Mouse (Mus musculus) left cerebral cortex, adult 18-20 months (tissue): ENCODE results near the gene Pyroxd2. TPM values are rescaled to one million over a fixed set of nuclear protein-coding genes. Genes with fewer than 3 reads are reported as not detected.
A peak's percentile ranks its signal among the peaks of the same experiment; 100 is the strongest.
"Not testable (repeated sequence)": the region's sequence is repeated elsewhere in the genome, so short reads cannot be mapped to it uniquely, and the experiment has no call there.

Experiments used
- DNase-seq, 2 experiments: peaks; one replicate each; pipeline ENCODE4 v3.0.0; 2021 to 2022; ENCODE audit warnings: low spot score in 2 of 2, mixed read lengths in 1 of 2
- long read RNA-seq, 2 experiments: library from polyadenylated mRNA; stranded (forward); transcript quantifications; one replicate each; pipeline ENCODE4 v2.0.0; 2021
- total RNA-seq, 2 experiments: library from RNA; stranded (reverse); gene quantifications; 2 replicates each; pipeline ENCODE4 v1.2.3; 2021

The Pyroxd2 gene
- total RNA-seq: 1 to 10 TPM; 2.9 to 3.0 TPM
- long read RNA-seq, experiment 1, partial matches to known transcripts: 3 of 6 reads
- long read RNA-seq, experiment 1, other reads (novel, unspliced or antisense): 0 of 6 reads
- long read RNA-seq, experiment 2, partial matches to known transcripts: 1 of 2 reads
- long read RNA-seq, experiment 2, other reads (novel, unspliced or antisense): 1 of 2 reads

DNA sequence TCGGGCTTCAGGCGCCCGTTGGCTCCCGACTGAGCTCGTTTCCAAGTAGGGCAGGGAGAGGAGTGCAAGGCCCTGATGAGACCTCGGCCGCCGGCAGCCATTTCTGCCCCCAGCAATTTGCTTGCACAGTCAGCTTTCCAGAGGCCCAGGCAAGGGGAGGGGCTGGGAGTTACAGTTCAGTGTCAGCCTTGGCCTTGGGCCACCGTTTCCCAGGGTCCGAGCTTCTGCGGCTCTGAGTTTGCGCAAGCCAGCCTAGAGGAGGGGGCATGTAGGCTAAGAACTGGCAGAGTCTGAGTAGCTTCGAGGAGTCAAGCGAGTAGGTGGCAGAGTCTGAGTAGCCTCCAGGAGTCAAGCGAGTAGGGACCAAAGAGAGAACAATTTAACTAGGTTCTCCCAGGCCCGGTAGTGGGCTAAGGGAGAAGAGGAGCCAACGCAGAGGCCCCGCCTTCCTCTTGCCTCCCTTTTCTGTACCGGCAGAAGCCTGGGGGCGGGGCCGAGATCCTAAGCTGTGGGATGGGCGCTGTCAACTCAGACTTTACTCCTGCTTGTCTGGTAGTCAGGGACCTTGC, at the start of gene Pyroxd2:
Gene Pyroxd2 (minus strand): TSS at position 413 of the 569 bp plus-strand sequence.
- DNase-seq: peak; percentile 41 to 54

DNA sequence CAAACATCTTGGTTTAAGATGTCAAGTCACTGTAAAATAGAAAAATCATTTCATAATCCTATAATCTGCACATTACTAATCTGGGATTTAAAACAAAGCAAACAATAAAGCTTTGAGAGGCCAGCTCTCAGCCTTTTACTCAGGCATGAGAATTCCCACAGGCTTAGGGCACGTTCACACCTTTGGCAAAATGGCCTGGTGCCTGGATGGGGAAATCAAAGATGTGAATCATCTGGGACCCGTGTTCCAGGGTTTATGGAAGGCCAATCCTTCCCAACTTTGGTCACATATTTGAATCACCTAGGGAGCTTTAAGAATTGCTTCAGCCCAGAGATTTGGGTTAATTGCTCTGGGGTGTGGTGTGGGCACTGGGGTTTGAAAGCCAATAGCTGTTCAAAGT, 45.3 kb upstream of the Pyroxd2 start:
- DNase-seq: no peak

DNA sequence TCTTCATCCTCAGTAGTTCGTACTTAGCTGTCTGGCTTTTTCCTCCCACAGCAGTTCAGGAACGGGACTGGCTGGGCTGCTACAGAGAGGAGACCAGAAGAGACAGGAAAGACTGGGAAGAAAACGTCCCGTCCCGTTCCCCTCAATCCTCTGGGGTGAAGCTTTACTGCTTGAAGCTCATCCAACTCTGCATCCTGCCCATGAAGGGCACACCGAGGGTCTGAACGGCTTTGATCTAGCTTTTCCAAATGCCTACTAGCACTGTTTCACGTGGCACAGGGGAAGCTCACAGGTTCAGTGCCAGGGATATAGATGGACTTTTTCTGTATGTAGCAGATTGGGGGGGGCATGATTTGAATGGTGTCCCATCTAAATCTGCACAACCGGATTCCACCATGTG, 43.2 kb upstream of the Pyroxd2 start:
- DNase-seq: no peak

DNA sequence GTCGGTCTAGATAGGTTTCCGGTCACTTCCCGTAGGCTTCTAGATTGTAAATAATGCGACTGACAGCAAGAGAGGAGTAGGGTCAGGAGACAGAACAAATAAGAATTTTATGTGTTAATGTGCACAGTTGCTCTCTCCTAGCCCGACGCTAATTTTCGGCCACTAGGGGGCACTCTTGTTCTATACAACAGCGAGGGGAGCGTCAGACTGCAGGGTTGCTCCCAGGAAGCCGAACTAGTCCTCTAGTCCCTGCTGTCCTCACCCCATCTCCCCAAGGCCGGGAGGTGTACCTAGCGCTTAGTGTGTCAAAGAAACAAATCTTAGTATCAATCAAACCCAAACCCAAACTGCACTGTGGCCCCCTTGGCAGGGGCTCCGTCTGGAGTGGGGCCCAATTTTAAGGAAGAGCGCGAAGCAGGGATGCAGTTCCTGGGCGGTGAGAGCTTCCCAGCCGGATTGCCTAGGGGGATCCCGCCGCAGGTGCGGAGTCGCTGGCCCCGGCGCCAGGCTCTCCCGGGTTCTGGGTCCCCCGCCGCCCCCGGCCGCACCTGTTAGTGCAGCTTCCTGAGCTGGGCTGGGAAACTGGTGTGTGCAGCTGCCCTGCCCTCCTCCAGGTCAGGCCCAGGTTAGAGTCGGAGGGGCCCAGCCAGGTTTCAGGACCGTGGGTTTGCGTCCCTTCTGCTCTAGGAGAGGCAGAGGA, 42.5 kb upstream of the Pyroxd2 start:
- DNase-seq: peak; percentile 90 to 96

DNA sequence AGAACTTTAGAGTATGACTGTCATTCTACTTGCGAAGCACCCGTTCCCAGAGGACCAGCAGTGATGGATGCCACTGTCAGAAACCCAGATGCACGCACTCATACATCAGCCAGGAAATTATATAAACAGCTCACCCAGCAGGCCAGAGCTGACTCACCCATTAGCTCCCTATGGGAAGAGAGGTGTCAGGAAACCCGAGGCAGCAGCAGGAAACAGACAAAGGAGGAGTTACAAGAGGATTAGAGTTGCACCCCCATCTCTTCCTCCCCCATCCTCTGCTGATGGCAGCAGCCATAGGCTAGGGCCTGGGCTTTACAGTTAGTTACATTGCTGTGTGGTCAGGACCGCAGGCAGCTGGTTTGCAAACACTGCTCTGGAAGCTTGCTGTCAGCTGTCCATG, 35.7 kb upstream of the Pyroxd2 start:
- DNase-seq: peak in 1 of 2 experiments; percentile 29

DNA sequence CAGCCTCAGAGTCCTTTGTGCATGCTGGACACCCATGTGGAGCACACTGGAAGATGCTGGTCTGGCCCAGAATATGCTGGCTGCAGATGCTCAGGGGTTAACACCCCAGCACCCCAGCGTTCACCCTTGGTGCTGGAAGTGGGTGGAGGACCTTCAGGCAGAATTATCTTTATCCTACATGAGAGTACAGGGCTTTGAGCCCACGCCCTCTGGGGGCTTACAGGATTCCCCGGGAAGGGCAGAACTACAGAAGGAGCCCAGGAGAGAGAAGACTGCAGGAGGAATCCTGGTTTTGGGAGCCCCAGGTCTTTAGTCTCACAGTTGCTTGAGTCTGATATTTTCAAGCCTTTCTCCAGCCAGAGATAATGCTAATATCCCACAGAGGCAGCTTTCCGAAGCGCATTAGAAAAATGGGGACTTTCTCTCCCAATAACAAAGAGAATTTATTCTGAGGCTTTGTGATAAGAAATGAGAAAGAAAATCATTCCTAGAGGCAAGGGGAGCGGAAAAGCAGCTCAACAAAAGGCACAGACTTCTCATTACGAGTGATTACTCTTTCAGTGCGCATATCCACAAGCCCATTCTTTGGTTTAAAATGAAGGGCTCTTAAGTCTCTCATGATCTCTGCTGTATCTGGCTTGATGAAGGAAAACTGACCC, 33.1 kb upstream of the Pyroxd2 start:
- DNase-seq: no peak

DNA sequence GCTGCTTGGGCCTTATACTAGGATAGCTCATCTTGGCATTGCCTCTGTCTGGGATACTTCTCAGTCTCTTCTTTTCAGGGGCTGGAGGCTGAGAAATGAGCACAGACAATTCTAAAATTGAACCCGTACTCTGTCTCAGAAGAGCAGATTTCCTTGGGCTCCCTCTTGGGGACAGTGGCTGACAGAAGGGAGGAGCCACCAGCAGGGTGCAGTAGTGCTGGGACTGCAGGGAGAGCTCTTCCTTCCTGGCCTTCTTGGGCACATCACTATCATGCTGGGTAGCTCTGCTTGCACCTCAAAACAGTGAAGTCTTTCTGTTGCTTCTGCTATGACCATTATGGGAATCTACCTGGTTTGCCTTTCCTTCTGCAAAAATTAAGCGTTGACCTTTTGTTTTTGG, 32.6 kb upstream of the Pyroxd2 start:
- no peak for DNase-seq

DNA sequence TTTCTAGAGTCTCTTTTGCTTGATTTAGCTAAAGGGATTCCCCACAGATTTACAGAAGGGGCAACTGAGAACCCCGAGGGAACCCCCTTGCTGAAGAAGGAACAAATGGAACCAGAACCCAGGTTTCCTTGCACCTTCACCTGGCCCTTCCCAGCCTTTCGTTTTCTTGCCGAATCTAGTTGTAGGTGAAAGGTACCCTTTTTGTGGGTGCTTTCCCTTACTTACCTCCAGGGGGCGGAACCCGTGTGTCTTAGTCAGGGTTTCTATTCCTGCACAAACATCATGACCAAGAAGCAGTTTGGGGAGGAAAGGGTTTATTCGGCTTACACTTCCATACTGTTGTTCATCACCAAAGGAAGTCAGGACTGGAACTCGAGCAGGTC, 27.6 kb upstream of the Pyroxd2 start:
- not testable (repeated sequence) for DNase-seq

DNA sequence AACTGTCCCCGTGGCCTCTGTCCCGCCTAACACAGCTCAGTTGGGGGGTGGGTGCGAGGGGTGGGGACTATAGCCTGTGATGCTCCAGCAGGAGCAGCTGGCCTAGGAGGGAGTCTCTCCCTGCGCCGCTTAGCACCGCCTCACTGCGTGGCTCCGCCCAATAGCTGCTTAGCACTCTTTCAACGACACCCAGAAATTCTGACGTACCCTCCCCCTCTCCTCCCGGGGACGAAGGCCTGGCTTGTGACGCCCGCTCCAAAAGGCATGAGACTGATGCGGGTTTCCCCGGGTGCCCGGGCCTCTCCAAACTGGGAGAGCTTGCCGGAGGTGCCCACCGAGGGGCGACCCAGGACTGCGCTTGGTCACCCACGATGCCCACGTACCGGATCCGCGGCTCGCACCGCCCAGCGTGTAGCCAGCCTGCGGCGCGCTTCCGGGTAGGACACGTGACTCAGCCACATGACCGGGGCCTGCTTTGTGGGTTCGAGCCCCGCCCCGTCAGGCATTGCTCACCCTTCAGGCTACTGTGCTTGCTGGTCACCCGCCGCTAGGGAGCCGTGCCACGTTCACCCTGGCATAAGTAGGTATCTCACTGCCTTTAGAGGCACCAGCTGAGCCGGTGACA, 27.1 kb upstream of the Pyroxd2 start, which contains the start of gene Hps1:
Gene Hps1 (minus strand): TSS at position 448 of the 625 bp plus-strand sequence.
- DNase-seq: peak; percentile 86 to 90

DNA sequence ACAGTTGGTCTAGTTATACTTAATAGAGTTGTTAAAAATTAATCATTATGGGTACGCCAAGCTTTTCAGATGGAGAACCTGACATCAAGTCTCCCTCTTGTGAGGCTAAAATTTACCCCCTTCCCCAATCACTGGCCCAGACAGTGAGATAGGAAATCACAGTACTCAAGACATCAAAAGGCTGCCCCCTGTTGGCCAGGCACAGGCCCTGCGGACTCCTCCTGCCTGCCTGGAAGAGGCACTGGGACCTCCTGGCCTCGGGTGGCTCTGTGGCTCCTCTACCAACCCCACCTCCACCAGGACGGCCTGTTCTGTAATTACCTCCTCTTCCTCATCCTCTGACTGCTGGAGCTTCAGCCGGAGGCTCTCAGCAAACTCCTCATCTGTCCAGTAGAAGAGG, 25.2 kb upstream of the Pyroxd2 start:
- peak; percentile 20 to 51 for DNase-seq

DNA sequence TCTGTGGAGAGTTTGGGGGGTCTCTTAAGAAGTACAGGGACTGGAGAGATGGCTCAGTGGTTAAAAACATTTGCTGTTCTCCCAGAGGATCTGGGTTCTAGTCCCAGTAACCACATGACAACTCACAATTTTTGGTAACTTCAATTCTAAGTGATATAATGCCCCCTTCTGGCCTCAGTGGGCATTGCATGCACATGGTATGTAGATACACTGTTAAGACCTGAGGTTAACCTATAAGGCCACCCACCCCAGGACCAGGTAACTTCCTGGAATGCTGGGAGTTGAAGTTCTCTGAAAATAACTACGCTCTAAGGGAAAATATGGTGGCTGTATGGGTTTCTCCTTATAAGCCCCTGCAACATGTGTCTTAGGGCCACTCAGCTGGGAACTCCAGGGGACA, 24.2 kb upstream of the Pyroxd2 start:
- no peak for DNase-seq

DNA sequence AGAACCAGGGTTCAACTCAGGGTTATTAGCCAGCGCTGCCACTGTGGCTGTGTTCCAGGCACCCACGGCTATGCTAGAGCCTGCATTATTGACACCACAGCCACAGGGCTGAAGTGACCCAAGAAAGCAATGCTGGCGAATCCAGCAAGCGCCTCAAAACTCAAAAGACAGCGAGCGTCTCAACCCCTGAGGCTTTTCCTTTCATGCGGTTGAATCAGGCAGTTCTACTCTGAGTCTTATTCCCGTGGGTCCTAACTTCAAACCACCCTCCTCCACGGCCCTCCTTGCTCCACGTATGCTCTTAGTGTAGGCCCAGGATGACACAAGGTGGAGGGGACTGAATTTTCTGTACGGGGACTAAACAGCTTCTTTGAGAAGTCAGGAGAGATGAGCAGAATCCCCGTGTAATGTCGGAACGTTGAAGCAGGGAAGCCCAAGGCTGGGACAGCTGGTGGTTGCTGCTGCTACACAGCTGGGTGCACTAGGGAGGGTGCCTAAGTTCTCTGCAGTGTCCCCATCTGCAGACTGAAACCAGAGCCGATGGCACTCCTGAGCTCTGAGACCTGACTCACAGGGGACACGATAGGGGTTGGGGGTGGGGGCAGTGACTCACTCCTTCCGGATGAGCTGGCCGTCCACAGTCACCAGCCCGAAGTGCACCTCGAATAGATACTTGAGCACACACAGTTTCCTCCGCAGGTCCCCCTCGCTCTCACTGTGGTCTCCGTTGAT, 17.7 kb upstream of the Pyroxd2 start:
- no peak for DNase-seq

DNA sequence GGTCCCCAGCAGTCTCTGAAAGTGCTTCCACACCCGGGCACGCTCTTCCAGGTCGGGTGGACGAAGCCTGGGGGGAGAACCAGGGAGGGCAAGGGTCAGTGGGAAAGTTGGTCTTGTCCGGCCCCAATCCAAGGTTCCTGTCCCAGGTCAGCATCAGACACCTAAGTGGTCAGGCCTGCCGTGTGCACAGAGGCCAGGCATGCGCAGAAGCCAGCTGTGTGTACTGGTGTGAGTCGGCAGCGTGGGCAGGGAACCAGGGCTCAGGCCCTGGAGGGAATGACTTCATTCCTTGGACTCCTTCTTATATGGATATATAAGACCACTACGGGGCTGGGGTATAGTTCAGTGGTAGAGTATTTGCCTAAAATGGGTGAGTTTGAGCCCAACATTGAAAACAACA, 17.1 kb upstream of the Pyroxd2 start:
- DNase-seq: no peak

DNA sequence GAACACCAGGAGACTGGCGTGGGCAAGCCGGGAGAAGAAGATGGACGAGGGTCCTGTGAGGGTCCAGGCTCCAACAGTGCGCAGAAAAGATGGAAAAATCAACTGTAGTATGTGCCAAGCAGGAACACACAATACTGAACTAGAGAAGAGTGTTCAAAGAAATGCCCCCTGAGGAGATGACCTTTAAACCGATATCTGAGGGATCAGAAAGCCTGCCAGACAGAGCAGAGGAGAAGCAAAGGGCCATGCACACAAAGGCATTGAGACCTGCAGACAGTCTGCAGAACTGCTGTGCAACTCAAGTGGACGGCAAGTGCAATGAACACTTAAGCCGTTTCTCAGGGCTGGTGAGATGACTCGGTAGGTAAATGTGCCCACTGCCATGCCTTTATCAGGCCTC, 14.8 kb upstream of the Pyroxd2 start:
- no peak for DNase-seq

DNA sequence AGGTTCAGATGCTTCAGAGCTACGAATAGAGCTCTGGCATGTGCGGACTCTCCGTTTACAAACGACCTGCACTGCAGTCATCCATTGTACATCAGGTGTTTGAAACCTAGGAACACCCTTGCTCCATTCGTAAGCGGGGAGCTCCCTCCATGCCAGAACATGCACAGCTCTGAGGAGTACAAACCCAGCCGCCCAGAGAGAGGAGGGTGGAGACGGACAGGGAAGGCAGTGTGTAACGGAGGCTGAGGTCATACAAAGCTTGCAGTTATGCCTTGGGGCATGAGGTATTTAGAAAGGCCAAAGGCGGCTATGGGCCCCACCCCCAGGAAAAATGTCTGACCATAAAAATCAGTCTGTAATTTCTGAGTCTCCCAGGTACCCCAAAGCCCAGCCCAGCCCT, 11.8 kb upstream of the Pyroxd2 start:
- no peak for DNase-seq

DNA sequence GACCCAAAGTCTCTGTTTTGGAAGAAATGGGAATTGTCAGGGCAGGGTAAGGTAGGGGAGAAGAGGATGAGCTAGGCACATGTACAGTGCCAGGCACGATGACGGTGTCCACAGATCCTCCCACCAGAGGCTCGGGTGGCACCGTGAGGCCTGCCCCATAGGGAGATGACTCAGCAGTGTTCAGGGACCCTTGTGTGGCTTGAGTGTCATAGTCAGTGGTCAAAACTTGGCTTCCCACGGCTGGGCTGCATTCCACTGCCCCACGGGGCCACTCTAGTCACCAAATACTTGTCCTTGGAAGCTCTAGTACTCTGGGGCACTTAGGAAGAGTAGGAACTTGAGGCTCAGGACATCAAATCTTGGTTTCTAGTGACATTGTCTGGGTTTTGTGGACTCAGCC, 4.1 kb upstream of the Pyroxd2 start:
- DNase-seq: no peak

DNA sequence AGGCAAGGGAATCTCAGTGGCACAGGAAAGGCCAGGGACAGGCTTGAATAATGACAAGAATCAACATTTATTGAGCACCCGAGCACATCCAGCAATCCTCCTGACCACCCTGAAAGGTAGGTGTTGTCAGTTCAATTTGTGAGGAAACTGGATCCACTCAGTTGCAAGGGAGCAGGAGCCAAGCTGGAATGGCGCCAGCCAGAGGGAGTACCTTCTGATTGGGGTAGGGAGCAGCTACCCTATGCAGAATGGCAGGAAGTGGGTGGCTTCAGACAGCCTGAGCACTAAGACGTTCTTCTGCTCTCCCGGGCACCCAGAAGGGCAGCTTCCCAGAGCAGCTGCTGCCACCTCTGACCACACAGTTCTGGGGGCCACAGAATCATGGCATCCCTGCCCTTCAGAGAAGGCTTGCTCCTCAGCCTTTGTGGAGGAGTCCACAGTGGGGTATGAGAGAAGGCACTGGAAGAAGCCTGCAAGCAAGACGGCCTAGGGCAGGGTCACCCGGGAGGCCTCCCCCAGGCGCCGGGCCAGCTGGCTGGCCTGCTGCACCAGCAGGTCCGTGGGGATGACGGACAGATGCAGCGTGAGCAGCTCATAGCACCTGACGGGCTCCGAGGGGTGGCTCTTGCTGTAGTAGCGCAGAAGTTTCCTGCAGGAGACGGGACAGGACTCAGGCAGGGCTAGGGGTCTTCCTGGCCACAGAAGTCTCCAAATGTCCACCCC, 2.7 kb upstream of the Pyroxd2 start:
- DNase-seq: peak in 1 of 2 experiments; percentile 23

DNA sequence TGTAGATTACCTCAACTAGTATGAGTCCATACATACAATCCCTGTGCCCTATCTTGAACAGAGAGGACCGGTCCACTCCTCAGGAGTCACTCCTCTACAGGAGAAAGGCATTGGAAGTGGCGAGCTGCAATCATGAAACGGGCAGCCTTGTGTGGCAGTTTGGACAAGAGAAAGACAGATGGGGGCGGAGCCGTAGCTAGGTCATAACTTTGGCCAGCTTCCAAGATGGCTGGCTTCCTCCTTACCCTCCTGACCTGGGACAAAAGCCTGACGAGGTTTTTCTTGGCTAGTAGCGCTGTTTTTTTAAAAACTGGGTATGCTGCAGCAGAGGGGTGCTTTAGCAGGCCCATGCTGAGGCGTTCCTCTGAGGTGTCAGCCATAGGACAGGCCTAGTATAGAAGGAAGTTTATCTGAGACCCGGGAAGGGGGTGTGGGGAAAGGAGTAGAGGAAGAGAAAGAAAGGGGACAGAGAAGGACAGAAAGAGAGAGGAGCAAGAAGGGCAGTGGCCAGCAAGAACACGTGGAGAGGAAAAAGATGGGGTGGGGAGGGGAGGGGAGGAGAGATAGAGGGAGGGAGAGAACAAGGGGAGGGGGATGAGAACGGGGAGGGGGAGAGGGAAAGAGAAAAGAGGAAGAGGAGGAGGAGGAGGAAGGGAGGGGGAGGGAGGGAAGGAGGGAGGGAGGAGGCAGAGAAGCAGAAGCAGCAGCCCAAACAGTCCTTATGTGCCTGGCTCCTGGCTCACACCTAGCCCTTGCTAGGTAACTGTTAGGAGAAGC, 754 bp upstream of the Pyroxd2 start:
- DNase-seq: no peak

DNA sequence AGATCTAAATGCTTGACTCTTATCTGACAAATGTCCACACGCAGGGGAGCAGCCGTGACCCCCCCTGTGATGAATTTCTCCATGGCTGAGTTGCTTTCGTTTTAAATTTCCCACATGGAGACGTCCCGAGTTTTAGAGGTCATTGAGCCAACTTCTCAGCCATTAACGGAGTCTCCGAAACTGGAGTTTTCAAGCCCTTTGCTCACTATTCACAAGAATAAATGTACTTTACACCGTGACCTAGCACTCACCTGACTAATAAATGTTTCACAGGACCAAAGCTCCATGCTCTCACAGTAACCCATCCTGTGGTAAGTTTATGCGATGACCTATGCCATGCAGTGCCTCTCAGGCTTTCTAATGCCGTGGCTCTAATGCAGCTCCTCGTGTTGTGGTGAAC, 2.4 kb downstream of the Pyroxd2 start:
- DNase-seq: no peak

DNA sequence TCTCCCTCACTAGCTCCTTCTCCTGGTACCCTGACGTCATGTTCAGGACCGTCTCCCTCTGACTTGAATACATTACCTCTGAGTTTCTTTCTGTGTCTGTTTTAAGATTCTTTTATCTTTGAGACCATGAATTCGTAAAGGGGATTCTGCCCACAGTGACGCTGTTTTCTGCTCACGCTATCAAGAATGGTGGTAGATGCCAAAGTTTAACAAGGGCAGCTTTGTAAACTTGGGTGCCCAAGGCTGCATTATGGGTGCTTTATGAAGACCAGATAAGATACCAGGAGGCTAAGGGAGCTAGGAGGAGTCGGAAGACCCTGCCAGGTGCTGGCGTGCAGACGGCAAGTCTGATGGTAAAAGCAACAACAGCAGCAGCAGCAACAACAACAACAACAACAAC, 5.9 kb downstream of the Pyroxd2 start:
- DNase-seq: no peak
